Mouse (Mus musculus): Measurements from ENCODE around the gene Tbc1d1.

The Tbc1d1 gene

DNA sequence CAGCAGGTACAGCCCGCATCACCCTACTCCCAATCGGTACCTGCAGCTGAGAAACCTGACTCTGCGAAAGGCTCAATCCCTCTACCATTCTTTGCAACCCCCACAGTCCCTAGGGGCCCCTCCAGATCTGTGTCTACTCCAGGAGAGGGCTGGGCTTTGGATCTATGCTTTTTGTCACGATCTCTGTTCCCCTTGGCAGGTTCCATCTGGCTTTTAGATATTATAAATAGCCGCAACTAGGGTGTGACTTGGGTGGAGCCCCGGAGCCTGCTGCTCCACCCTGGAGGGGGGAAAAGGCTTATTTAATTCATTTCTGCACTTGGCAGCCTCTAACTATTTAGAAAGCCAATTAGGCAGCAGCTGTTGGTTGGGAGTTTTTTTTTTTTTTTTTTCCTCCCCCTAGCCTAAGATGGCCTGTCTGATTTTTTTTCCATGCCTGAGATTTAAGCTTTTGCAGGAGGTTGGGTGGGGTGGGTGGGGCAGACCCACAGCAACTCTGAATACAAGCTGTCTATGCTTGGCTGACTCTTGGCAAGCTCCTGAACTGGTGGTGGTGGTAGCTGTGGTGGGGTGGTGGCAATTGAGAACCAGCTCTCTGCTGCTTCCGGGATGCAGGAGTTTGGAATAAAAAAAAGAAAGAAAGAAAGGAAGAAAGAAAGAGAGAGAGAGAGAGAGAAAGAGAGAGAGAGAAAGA, 208.5 kb downstream of the Tbc1d1 start:
- peak; percentile 41 for DNase-seq

DNA sequence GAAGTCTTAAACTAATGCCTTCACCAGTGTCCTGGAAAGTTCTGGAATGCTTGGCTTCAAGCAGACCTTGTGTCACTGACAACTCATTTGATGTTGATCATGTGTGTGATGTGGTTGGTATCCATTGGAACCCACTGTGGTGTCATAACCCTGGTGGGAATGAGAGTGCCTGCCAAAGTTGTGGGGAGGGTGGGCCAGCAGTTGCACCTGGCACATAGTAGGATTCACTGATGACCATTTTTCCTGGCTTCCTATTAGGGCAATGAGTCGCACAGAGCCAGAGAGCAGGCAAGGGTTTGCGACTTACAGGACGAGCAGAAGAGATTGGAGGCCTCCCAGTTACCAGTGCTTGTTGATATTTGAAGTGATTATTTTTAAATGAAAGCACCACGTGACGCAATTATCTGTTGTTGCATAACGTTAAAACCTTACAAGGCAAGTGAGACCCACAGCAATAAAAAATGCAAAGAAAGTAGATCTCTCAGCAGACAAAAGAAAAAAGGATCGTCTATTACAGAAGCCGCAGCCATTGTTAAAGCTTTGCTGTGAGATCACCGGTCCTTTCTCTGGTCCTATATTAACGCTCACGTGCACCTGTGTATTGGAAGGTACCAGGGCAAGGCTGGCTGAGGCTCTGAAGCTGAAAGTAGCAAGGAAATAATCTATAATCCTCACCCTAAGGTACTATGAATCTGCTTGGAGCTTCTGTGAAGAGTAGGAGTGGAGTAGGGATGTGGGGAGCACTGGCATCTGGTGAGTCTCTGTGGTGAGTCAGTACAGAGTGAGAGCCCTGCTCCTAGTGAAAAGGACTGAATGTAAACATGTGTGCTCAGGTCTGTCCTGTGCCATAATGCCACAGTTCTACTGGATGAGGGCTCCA, 209.3 kb downstream of the Tbc1d1 start:
- no peak for DNase-seq

DNA sequence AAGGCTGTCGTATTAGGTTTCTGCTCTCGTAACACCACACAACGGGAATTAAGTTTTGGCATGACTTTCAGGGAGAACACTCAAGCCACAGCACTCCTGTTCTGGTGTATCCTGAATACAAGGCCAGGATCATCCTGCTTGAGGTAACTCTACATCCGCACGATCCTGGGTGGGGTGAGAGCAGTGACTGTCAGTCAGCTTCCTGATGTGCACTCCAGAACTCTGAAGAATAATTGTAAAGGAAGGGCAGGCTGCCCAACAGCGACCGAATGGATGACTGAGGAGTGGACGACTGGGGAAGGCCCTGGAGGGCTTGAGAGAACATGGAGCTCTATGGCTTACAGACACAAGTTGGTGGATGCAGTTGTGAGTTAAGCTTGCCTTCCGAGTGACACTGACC, 210.0 kb downstream of the Tbc1d1 start:
- no peak for DNase-seq

DNA sequence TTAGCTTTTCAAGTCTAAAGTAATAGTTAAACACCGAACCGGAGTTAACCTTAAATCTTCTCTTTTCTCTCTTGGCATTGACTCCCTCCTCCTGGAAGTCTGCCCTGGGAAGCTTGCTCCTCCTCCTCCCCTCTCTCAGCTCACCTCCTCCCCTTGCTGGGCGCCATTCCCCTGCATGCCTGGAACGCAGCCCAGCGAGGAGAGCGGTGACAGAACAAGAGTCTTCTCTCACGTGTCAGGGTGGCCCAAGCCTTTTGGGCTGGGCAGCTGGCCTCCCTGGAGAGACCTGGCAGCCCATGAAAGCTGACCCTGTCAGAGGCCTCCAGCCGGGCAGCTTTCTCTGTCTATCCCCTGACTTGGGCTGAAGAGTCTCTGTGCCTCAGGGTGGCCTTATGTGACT, 211.3 kb downstream of the Tbc1d1 start:
- DNase-seq: peak; percentile 37

DNA sequence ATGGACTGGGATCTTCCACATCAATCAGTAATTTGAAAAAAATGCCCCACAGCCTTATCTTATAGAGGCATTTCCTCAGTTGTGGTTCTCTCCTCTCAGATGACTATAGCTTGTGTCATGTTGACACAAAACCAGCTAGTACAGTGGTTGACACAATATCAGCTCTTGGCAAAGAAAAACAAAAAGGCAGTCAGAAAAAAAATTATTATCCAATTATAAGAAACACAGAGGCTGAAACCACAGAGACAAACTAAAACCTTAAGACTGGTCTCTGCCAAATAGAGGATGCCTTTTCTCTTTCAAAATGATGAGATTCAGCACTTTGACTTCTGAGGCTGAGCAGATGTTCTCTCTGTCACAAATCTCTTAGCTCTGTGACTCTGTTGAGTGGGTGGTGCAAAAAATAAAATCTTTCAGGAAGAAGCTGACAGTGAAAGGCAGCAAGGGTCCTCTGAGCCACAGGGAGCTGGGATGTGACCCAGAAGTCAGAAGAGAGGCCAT, 215.3 kb downstream of the Tbc1d1 start:
- DNase-seq: no peak

DNA sequence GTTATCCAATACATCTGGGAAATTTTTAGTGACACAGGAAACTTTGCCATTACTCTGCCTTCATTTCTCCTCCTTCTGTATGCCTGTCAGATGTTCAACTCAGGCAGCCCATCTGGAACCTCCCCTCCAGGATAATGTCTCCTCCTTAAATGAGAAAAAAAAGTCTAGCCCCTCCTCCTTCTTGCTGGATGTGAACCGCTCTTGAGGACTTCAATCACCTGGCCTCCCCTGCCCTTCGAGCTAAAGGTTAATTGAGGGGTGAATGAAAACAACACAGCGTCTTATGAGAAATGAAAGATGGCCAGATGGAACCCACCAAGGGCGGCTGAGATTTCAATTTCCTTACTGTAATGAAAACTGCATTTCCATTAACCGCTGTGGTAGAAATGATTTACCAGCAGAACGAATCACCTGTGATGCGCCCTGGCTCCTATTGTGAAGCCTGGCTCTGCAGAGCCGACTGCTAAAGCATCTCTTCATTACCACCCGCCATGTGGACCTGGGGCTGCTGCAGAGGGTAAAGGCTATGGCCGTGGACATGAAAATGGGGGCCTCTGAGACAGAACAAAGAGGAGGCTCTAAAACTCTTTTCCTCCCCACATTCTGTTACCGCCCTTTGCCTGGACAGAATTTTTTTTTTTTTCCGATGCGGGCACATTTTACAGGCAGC, 216.3 kb downstream of the Tbc1d1 start:
- no peak for DNase-seq

DNA sequence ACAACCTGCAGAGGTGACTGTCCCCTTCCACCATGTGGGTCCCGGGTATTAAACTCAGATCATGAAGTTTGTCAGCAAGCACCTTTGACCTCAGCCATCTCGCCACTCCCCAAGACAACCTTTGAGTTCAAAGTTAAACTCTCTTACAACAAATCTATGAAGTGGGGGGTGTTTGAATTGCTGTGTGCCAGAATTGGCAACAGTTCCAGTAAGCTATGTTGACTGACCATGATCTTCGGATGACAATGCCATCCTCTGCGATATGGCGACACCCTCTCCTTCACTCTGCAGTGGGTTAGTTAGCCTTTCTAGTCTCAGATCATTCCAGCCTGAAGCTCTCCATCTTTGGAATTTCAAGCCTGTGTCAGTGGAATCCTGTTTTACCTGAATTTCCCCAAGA, 217.6 kb downstream of the Tbc1d1 start:
- DNase-seq: no peak

DNA sequence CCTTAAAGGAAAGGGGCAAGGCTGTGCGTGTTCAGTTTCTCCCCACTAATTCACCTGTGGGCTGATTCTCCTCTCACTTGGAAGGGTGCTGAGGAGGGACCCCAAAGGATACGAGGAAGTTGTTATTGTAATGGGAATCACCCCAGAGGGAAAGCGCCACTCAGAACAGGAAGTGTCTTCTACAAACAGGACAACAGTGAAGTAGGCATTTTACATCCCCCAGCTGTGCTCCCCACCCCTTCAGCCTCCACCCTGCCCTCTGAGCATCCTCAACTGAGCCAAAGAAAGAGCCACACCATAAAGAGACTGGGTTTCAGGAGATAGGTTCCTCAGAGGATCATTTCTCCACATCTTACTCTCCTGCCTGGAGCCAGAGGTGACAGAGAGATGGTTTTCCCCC, 219.7 kb downstream of the Tbc1d1 start:
- no peak for DNase-seq

DNA sequence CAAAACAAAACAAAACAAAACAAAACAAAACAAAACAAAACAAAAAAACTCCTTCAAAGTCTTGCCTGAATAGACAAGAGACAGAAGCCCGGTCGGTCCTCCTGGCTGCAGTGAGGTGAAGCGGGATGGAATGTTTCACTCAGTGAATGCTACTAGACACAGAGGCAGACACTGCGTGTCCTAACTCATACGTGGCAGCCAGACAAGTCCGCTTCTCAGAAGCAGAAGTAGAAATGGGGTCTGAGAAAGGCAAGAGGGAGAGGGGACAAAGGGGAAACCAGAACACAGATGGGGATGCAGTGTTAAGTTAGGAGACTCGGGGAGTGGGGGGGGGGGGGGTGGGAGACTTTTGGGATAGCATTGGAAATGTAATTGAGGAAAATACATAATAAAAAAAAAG, 220.4 kb downstream of the Tbc1d1 start:
- no peak for DNase-seq

DNA sequence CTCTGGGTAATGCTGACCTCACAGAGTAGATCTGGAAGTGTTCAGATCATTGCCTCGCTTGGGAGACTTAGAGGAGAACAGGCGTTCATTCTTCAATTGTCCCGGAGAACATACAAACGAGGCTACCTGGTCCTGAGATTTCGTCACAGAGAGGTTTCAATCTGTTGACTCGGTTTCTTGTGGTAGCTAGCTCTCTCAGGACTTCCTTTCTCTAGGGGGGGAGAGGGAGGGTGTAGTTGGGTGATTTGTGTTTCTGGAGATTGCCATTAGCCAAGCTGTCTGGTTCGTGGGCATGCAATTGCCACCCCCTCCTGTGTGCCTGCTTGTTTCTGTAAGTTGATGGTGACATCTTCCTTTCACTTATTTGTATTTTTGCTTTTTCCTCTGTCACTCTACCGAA, 221.6 kb downstream of the Tbc1d1 start:
- no peak for DNase-seq

DNA sequence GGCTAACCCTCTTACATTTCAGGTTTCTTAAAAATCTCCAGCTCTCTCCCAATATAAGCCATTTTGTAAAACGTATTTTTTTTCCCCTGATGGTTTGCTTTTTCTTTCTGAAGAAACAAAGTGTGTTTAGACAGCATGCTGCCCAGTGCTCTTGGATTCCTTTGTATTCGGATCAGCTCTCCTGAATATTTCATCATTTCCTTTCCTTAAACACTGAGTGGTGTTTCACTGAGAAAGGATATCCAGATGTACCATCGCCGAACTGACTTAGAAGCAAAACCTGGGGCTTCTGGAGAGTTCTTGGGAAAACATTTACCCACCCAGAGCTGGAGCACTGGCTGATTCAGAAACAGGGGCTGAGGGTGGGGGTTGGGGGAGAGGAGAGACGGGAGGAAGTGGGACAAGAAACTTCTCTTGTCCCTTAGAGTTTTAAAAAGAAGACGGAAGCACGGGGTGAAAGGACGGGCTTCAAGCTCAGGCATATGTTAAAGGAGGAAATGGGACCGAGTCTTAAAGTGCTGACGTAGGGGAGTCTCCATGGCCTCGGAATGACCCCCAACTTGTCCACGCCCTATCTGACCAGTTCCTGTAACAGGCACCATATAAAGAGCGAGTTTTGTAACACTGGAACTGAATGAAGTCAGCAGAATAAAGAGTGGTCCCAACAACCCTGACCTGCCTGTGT, 222.6 kb downstream of the Tbc1d1 start:
- peak; percentile 26 for DNase-seq

DNA sequence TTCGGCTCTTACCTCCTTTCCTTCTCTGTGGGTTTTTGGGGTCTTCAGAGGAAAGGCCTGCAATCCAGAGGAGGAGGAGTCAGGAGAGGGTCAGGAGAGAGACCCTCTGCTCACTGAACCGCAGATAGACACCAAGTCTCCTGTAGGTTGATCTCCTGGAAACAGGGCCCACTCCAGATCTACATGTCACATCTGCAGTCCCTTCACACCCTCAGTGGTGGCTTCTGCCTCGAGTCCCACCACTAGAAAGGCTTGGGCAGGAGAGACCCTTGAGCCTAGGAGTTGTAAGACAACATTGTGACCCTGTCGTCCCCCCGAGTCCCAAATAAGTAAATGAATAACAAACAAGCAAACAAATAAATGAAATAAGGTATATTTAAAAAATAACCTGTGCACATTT, 223.7 kb downstream of the Tbc1d1 start:
- no peak for DNase-seq

DNA sequence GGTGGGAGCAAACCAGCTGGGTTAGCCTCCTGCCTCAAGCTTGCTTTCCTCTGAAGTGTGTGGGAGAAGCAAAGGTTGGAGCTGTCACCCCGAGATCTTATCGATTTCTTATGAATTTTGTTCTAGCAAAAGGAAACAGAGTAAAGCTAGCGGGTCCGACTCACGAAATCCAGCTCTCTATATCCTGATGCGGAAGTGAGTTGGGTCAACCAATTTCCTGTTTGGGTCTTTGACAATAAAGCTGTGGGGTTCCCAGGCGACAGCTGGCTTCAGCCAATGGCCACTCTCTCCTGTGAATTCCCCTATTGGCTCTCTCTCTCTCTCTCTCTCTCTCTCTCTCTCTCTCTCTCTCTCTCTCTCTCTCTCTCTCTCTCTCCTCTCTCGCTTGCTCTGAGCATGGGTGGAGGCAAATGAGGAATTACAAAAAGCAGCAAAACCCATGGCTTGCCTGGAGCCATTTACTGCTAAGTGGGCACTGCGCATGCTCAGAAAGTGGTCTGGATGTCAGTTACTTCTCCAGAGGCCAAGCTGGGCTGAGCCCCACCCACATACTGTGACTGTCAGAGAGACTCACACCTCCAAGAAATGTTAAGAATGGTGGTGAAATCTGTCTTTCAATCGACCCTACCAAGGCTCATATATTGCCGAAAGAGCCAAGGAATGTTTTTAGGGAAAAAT, 224.7 kb downstream of the Tbc1d1 start:
- DNase-seq: peak; percentile 70

DNA sequence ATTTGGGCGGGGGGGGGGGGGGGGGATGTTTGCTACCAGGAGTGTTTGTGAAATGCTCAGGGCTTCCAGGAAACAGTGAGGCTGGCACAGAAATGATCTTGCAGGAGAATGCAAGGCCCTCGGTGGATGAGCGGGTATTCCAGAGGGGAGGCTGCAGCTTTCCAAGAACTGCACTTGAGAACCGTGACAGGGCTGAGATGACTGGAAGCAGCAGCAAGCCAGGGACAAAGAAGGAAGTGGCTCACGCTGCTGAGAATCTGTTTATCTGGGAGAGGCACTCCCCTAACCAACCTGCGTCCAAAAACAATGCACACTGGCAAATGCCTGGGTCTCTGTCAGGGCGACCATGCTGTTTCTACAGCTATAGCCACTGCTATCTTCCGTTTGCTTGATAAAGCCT, 225.4 kb downstream of the Tbc1d1 start:
- DNase-seq: peak; percentile 19

DNA sequence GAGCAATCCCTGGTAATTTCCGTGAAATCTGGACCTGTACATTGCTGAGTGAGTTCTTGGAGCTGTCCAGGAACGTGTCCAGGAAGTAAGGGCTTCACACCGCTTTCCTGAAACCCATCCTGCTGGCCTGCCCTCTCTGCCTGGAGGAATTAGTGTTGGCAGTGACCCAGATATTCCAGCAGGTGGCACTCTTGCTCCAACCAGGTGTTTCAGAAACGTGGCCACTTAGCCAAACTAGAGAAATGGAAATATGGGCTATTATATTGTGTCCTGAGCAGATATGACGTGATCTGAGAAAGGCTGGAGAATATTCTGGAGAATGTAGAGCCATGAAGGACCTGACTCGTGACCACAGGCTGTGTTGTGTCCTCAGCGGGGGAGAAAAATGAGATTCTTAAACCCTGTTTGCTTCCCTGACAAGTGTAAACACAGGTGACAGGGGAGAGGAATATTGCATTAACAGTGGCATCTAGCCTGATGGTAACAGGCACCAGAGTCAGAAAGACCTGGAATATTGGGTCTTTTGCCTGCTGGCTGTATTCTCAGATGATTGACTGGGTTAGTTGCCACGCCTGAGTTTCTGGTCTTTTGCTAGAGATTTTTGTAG, 226.4 kb downstream of the Tbc1d1 start:
- peak; percentile 80 for DNase-seq

DNA sequence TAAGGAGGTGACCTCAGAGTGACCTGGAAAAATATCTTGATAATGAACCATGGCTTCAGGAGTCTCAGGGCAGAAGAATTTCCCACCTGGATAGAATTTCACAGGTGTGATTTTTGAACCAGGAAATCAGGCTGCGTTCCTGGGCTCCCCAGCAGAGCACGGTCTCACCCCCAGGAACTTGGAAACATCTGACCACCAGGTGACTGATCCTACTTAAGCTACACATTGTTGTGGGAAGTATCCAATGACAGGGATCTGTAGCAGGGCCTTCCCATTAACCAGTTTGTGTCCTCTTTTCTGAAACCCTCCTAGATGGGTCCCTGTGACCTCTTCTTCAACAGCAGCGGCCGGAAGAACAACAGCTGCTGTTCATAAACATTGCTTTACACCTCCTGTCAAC, 227.1 kb downstream of the Tbc1d1 start:
- no peak for DNase-seq

DNA sequence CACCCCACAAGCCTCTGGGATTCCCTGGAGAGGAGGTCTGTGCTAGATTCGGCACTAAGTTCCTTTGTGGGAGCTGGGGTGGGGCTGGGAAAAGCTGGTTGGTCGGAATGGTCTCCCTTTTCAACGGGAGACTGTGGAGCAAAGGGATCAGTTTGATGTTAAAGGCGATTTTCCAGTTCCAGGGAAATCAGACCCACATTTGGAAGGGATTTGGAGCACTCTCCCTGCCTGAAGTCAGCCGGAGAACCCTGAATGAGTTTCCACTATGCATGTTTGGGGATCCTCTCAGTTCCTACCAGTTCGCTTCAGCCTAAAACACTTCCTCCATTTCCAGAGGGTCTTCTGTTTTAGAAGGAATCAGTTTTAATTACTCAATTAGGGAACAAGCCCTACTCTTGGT, 228.4 kb downstream of the Tbc1d1 start:
- no peak for DNase-seq

DNA sequence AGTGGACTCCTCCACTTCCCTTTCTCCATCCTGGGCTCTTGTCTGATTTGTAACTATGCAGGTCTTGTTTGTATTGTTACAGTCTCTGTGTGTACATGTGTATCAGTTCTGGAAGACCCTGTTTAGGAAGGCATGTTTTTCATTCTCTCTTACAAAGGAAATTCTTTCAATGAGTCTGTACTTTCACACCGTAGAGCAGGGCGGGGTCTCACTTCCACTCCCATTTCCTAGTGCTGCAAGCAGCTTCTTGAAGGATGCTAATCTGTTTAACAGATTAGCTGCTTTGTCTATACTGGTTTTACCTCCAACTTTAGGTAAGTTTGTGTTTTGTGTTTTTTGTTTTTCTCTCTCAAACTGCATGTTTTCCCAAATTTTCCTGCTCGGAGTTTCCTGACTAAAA, 230.9 kb downstream of the Tbc1d1 start:
- DNase-seq: no peak

DNA sequence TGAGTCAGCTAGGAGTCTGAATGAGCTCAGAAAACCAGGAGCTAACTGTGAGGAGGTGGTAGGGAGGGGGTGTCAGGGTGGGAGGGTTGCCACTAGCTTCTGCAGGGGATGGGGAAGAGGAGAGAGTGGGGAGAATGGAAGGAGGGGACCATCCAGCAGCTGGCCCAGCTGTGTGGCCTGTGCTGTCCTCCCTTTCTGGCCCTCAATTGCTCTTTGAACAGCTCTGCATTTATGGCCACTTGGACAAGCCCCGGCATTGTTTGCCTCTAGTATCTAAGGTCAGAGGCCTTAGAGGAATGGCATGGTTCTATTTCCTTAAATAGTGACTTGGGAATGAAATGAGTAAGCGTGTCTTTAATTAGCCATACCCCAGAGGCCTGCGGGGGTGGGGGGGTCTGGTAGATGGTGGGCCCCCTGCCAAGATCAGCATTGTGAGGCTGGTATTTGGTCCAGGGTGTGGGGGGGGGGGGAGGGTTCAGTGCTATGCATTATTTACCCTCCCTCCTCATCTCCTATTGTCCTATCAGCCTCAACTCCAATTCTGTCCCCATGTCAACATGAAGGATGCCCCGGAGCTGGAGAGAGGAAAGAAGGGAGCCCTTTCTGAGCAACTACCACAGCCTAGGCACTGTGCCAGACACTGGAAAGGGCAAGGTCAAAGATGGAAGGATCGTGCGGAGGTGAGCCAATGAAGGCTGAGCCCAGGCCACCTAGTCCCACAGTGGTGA, 233.3 kb downstream of the Tbc1d1 start:
- DNase-seq: peak; percentile 34

DNA sequence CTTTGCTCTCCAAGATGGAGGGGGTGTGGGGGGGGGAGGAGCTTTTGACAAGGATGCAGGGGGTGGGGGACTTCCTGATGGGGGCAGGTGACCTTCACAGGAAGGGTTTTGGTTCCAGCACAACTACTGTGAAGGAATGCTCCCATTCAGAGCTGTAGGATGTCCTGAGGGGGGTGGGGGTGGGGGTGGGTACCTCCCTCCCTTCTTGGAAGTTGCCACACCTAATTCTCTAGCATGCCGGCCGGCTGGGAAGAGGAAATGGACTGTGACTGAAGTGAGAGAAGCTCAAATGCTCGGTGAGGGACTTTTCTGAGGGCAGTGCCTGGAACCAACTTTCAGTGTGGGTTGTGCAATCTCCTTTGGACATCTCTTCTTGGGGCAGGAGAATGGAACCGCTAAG, 235.2 kb downstream of the Tbc1d1 start:
- no peak for DNase-seq

DNA sequence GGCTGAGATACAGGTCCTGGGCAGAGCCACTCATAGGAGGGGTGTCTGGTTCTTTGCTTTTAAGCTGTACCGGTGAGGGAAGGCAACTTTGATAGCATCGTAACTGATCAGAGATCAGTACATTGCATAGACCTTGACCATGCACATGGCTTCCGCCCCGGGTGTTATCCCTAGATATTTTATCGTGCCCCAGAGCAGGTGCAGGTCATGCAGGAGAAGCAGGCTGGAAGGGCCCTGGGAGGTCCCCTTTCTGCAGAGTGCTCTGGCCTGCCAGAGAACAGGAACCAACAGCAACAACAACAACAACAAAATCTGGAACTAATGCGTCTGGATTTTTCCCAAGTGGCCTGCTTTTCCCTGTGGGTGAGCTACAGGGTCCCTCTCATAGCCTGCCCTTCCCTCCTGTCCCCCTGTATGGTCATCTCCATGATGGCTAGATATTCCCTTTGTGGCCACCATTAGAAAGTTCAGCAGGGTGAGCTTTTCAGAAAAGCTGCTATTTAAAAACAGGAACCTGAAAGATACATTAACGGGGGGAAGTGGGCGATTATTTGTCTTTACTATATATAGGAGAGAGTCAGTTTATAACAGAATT, 236.4 kb downstream of the Tbc1d1 start:
- no peak for DNase-seq
